Mouse (Mus musculus) neural tube, embryonic 11.5 days (tissue): Measurements from ENCODE around the gene Lmtk3. TPM values are rescaled to one million over a fixed set of nuclear protein-coding genes. Genes with fewer than 3 reads are reported as not detected.

ENCODE experiments used
- ATAC-seq: fragments of 200-750 bp; cut with Nextera tagmentation; 2 replicates; pipeline ENCODE4 v1.8.0; 2017; ENCODE audit warnings: moderate number of reproducible peaks, mild to moderate bottlenecking, moderate TSS enrichment, moderate library complexity; ENCODE audit not compliant: insufficient read depth, low FRiP score, low TSS enrichment
- DNase-seq: peaks from one replicate; pipeline ENCODE4 v3.0.0-alpha.2; 2015; ENCODE audit warnings: low spot score
- H3K27ac ChIP-seq: fragments of 300-500 bp; sonication (generic); 2 replicates; pipeline ENCODE4 v1.5.1; 2014; ENCODE audit warnings: low read depth, mild to moderate bottlenecking, low read length
- H3K27me3 ChIP-seq: fragments of 300-500 bp; sonication (generic); 2 replicates; pipeline ENCODE4 v1.6.1; 2014; ENCODE audit warnings: mild to moderate bottlenecking, low read length, mixed read lengths; ENCODE audit not compliant: control insufficient read depth, insufficient read depth
- H3K36me3 ChIP-seq: fragments of 300-500 bp; sonication (generic); 2 replicates; pipeline ENCODE4 v1.6.1; 2014; ENCODE audit warnings: mild to moderate bottlenecking, low read length, moderate library complexity, mixed read lengths; ENCODE audit not compliant: control insufficient read depth, insufficient read depth
- H3K4me1 ChIP-seq: fragments of 300-500 bp; sonication (generic); 2 replicates; pipeline ENCODE4 v1.6.1; 2014; ENCODE audit warnings: low read length, mixed read lengths; ENCODE audit not compliant: control insufficient read depth, insufficient read depth
- H3K4me2 ChIP-seq: fragments of 300-500 bp; sonication (generic); 2 replicates; pipeline ENCODE4 v1.6.1; 2014; ENCODE audit warnings: low read depth, mild to moderate bottlenecking, moderate library complexity
- H3K4me3 ChIP-seq: fragments of 300-500 bp; sonication (generic); 2 replicates; pipeline ENCODE4 v1.5.1; 2014; ENCODE audit warnings: low read depth, low read length
- H3K9ac ChIP-seq: fragments of 300-500 bp; sonication (generic); 2 replicates; pipeline ENCODE4 v1.6.1; 2014; ENCODE audit warnings: mild to moderate bottlenecking, low read length
- H3K9me3 ChIP-seq: fragments of 300-500 bp; sonication (generic); 2 replicates; pipeline ENCODE4 v1.6.1; 2016; ENCODE audit warnings: low read length; ENCODE audit not compliant: control insufficient read depth
- WGBS: fragments of 180-500 bp; shearing (Covaris S2); extraction: QIAGEN DNeasy Blood & Tissue Kit; methylation state at CpG from one replicate; pipeline ENCODE4 v1.1.7; 2014; 5-methylcytosine and 5-hydroxymethylcytosine counted together
- polyA plus RNA-seq: library from polyadenylated mRNA; unstranded; fragments of >200 nt; fragmentation: Nextera tagmentation; extraction: Ambion mirVana; gene quantifications from 2 replicates; pipeline ENCODE4 v1.2.1, GENCODE M21; 2014

The Lmtk3 gene
- polyA plus RNA-seq, 1 experiment from 2014 or later = 4.3 TPM

DNA sequence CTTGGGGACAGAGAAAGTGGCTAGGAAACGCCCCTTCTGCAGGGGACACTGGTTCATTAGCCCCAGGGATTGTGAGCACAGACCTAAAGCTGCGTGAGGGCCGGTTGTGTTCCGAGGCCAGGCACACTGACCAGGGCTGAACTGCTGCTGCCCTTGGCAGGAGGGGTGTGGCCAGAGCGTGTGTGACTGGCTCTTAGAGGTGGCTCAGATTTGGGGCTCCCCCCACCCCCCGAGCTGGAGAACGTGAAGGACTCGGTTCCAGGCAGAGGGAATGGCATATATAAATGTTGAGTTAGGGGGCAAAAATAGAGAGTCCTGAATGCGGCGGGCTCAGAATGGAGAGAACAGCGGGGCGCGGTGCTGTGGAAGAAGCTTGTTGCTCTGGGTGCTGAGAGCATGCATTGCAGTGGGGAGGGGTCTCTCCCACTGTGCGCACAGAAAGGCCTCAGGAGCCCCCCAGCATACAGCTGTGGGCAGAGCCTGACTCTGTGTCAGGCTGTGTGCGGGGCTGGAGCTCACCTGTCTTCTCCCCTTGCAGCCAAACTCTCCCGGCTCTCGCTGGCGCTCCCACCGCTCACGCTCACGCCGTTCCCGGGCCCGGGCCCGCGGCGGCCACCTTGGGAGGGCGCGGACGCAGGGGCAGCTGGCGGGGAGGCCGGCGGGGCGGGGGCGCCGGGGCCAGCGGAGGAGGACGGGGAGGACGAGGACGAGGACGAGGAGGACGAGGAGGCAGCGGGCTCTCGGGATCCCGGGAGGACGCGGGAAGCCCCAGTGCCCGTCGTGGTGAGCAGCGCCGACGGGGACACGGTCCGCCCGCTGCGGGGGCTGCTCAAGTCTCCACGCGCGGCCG is 14.3 kb downstream of the Lmtk3 start:
- Histone ChIP-seq H3K4me2 (peak overlapping the region; percentile 57), H3K9me3 (no peaks in the 10 kb centered on the region), H3K36me3 (peaks cover 10% of the 10 kb centered on the region; the same call in 1 of the 2 replicates), H3K9ac (peak overlapping the region; percentile 50), H3K27ac (no peak overlapping the region), H3K27me3 (peaks cover 25% of the 10 kb centered on the region), H3K4me1 (peaks cover 15% of the 10 kb centered on the region), H3K4me3 (peak overlapping the region; percentile 32)
- under 1% methylated on average over 59 of the region's 60 CpGs for WGBS
- ATAC-seq (no peak), DNase-seq (no peak)

DNA sequence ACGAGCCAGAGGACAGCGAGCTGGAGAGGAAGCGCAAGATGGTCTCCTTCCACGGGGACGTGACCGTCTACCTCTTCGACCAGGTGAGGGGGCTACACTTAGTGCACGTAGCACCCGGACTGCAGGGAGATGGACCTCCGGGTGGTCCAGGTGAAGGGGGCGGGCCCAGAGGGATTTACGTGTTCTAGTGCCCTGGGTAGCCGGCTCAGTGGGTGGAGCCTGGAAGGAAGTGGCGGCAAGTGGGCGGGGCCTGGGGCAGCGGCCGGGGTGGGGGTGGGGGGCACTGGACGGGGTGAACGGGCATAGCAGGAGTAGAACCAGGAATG is 14.9 kb downstream of the Lmtk3 start:
- ATAC-seq (no peak), DNase-seq (no peak)
- H3K36me3 ChIP-seq = peaks cover 10% of the 10 kb centered on the region; the same call in 1 of the 2 replicates
- no peak overlapping the region; the same call in 1 of the 2 replicates for H3K9ac ChIP-seq
- no peaks in the 10 kb centered on the region for H3K9me3 ChIP-seq
- H3K4me1 ChIP-seq = peaks cover 15% of the 10 kb centered on the region
- under 1% methylated on average over 19 of the region's 19 CpGs for WGBS
- H3K27ac ChIP-seq = no peak overlapping the region
- peak overlapping the region; percentile 32 for H3K4me3 ChIP-seq
- H3K4me2 ChIP-seq = peak overlapping the region; percentile 57
- peaks cover 25% of the 10 kb centered on the region for H3K27me3 ChIP-seq

DNA sequence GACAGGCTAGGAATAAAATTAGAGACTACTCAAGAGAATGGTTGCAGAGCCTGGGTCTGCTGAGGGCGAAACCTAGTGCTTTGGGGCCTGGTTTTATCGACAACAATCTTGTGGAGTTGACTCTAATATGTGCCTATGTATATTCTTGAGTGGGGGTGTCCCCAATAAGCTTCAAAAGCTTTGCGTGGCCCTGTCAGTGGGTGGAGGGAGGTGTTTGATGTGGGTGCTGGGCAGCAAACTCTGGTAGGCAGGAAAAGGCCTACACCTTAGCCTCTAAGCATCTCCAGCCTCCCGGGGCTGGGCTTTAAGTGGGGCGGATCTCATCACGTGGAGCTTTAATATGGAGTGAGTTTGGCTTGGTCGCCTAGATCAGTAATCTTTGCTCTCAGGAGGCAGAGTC is 15.4 kb downstream of the Lmtk3 start:
- H3K4me1 ChIP-seq = peaks cover 15% of the 10 kb centered on the region
- peaks cover 9% of the 10 kb centered on the region; the same call in 1 of the 2 replicates for H3K36me3 ChIP-seq
- DNase-seq (no peak), ATAC-seq (no peak)
- H3K9ac ChIP-seq = no peak overlapping the region
- H3K4me3 ChIP-seq = no peak overlapping the region; the same call in 1 of the 2 replicates
- no peak overlapping the region; the same call in 1 of the 2 replicates for H3K4me2 ChIP-seq
- no peaks in the 10 kb centered on the region for H3K9me3 ChIP-seq
- H3K27ac ChIP-seq = no peak overlapping the region
- 52% methylated on average over 7 of the region's 7 CpGs for whole genome bisulfite sequencing
- H3K27me3 ChIP-seq = peaks cover 25% of the 10 kb centered on the region

DNA sequence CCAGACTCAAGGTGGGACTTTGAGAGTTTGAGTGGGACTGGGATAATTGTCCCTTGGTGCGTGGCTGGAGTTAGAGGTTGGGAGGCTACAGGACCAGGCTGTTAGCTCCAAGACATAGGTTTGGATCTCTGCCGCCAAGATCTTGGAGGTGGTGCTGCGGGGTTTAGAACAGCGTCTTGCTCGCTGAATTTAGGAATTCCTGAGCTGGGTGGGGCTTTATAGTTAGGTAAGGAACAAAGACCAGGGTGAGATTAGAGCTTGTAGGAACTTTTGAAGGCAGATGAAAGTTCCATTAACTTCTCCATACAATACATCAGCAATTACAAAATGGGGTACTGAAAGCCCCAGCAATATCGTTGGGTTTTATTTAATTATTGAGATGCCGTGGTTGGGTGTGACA is 16.5 kb downstream of the Lmtk3 start:
- H3K36me3 ChIP-seq = peaks cover 4% of the 10 kb centered on the region; the same call in 1 of the 2 replicates
- 31% methylated on average over 7 of the region's 7 CpGs for WGBS
- H3K27me3 ChIP-seq = peaks cover 25% of the 10 kb centered on the region

DNA sequence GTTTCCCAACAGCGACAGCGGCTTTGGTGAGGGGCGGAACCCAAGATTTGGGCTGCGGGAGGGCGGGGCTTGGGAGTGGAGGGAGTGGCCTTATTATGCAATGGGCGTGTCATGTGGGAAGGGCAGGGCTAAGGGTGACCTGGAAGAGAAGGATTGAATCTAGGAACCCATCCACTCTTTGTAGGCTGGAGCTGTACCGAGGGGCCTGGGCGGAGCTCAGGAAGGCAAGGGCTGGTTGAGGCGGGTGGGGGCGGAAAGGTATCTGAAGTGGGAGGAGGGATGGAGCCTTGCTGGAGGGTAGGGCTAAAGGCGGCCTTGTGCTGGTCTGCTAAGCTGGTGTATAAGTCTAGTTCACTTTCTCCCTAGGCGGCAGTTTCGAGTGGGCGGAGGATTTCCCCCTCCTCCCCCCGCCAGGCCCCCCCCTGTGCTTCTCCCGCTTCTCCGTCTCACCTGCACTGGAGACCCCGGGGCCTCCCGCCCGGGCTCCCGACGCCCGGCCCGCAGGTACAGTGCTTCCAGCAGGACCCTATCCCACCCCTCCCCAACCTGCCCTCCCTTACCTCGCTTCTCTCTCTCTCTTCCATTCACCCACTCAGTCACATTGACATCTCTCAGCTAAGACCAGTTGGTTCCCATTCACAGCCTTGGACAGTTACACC is 17.1 kb downstream of the Lmtk3 start:
- Histone ChIP-seq H3K4me1 (peaks cover 15% of the 10 kb centered on the region), H3K4me2 (0 out of 2 replicates have a peak overlapping the region, but pooled peaks have one; percentile 7), H3K9me3 (no peaks in the 10 kb centered on the region), H3K9ac (no peak overlapping the region), H3K4me3 (no peak overlapping the region), H3K36me3 (0 out of 2 replicates have a peak, but pooled peaks cover 2% of the 10 kb centered on the region), H3K27me3 (peaks cover 25% of the 10 kb centered on the region), H3K27ac (no peak overlapping the region)
- 0 out of 2 replicates have a peak, but pooled peaks have one; percentile 25 for ATAC-seq
- WGBS = 16% methylated on average over 18 of the region's 25 CpGs
- DNase-seq = peak; percentile 53

More for the DNA sequence above, 16.5 kb downstream of the Lmtk3 start:
- H3K27ac ChIP-seq = no peak overlapping the region
- H3K4me3 ChIP-seq = no peak overlapping the region
- H3K9ac ChIP-seq = no peak overlapping the region
- H3K9me3 ChIP-seq = no peaks in the 10 kb centered on the region
- peaks cover 15% of the 10 kb centered on the region for H3K4me1 ChIP-seq
- ATAC-seq (no peak), DNase-seq (no peak)
- H3K4me2 ChIP-seq = no peak overlapping the region

DNA sequence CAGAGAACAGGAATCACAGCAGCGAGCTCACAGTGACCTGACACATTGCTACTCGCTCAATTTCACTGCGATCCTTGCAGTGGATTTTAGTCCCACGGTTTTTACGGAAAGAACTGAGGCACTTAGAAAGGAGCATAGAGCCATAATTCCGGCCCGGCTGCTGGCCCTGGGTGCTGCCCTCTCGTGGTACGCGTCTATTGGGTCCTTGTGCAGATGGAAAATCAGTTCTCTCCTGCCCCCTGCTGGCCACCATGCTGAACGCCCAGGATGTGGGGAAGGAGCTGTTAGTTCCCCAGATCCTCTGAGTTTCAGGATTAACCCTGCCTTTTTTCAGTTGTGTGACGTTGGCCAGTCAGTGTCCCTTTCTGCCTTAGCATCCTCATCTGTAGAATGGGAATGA is 17.8 kb downstream of the Lmtk3 start:
- Histone ChIP-seq H3K4me2 (no peak overlapping the region), H3K36me3 (0 out of 2 replicates have a peak, but pooled peaks cover 2% of the 10 kb centered on the region), H3K9ac (no peak overlapping the region), H3K9me3 (no peaks in the 10 kb centered on the region), H3K27ac (no peak overlapping the region), H3K4me1 (peaks cover 15% of the 10 kb centered on the region), H3K4me3 (no peak overlapping the region), H3K27me3 (peaks cover 25% of the 10 kb centered on the region)
- DNase-seq (peak; percentile 92), ATAC-seq (no peak)
- WGBS = 4% methylated on average over 12 of the region's 12 CpGs

DNA sequence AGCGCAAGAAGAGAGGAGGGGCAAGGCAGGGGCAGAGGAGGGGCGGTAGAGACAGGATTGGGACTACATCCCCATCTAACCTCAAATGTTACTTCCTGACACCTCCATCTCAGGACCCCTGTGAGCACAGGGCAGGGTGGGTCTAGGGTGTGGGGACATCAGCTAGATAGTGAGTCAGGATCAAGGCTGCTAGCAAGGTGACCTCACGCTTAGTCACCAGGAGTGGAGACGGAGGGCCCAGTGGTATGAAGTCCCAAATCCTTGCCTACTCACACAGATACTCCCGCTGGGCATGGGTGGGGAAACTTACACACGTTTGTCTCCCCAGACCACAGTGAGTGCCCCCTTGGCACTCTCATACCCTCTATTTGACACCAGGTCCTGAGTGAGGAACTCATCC is 19.0 kb downstream of the Lmtk3 start:
- Histone ChIP-seq H3K4me1 (peaks cover 12% of the 10 kb centered on the region), H3K4me3 (no peak overlapping the region), H3K36me3 (peaks cover 7% of the 10 kb centered on the region), H3K27ac (no peak overlapping the region), H3K9ac (no peak overlapping the region), H3K9me3 (no peaks in the 10 kb centered on the region), H3K4me2 (no peak overlapping the region), H3K27me3 (peaks cover 17% of the 10 kb centered on the region)
- no peak for DNase-seq
- 91% methylated on average over 6 of the region's 6 CpGs for WGBS
- no peak for ATAC-seq

DNA sequence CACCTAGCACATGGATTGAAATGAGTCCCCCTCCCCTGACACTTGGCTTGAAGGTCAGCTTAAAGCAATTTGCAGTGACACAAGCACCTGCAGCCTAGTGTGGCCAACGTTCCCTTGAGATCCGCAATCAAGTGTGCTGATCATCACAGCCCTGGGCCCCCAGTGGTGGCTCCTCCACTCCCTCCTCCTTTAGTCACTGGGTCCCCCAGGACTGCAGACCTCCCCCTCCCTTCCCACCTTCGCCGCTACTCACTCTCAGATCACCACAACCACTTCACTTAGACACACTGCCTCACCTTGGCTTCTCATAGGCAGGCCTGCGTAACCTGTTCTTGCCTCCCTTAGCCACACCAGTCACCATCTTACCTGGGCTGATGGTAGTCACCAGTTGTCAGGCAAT is 22.4 kb downstream of the Lmtk3 start:
- Histone ChIP-seq H3K27me3 (no peaks in the 10 kb centered on the region), H3K4me2 (no peak overlapping the region), H3K36me3 (peaks cover 31% of the 10 kb centered on the region), H3K27ac (0 out of 2 replicates have a peak overlapping the region, but pooled peaks have one; percentile 39), H3K9me3 (no peaks in the 10 kb centered on the region), H3K9ac (no peak overlapping the region; the same call in none of the 2 replicates), H3K4me3 (no peak overlapping the region), H3K4me1 (0 out of 2 replicates have a peak, but pooled peaks cover under 1% of the 10 kb centered on the region)
- 62% methylated on average over 5 of the region's 5 CpGs for WGBS
- DNase-seq (no peak), ATAC-seq (no peak)
